Mouse (Mus musculus) megakaryocyte progenitor cell, adult 5-6 weeks (primary cell): Measurements from ENCODE around the gene Xpo5. TPM values are rescaled to one million over a fixed set of nuclear protein-coding genes. Genes with fewer than 3 reads are reported as not detected.

Experiments used
- ATAC-seq: replicated peaks from 2 replicates; pipeline ENCODE4 v1.8.0; 2016; ENCODE audit warnings: mild to moderate bottlenecking, moderate TSS enrichment, inconsistent platforms; ENCODE audit not compliant: poor library complexity
- total RNA-seq, 2 experiments: library from RNA; stranded (forward) in 1 of 2; stranded (reverse) in 1 of 2; fragments of 157-497, 149-512 nt in 1 of 2; fragments of 200-1000 nt in 1 of 2; gene quantifications; 2 replicates each; pipeline versions ENCODE4 v1.2.3 to v1.2.4; 2015 to 2017

Xpo5 gene
- total RNA-seq, 2 experiments from 2014 or later = 55.9 to 70.3 TPM

- no peak for ATAC-seq
Measured at GRCm38 (mm10) chr17:46254106-46254505, 51.5 kb downstream of the Xpo5 start.

- ATAC-seq = no peak
Measured at GRCm38 (mm10) chr17:46255147-46255546, 52.6 kb downstream of the Xpo5 start.

GRCm38 (mm10) chr17:46258279-46259053 lies 55.9 kb downstream of the Xpo5 start:
- no peak for ATAC-seq

- ATAC-seq = no peak
Measured at GRCm38 (mm10) chr17:46259675-46260074, 57.1 kb downstream of the Xpo5 start.

- no peak for ATAC-seq
Measured at GRCm38 (mm10) chr17:46262201-46262694, 59.7 kb downstream of the Xpo5 start.

- no peak for ATAC-seq
Measured at GRCm38 (mm10) chr17:46265502-46265901, 62.9 kb downstream of the Xpo5 start.

- ATAC-seq = peak; percentile 94
Measured at GRCm38 (mm10) chr17:46265918-46266618, 63.5 kb downstream of the Xpo5 start.

- no peak for ATAC-seq
Measured at GRCm38 (mm10) chr17:46266986-46267385, 64.4 kb downstream of the Xpo5 start.

- ATAC-seq = no peak
Measured at GRCm38 (mm10) chr17:46267511-46267910, 64.9 kb downstream of the Xpo5 start.

- no peak for ATAC-seq
Measured at GRCm38 (mm10) chr17:46268026-46268720, 65.6 kb downstream of the Xpo5 start.

- ATAC-seq = no peak
Measured at GRCm38 (mm10) chr17:46269771-46270534, 67.4 kb downstream of the Xpo5 start.

GRCm38 (mm10) chr17:46272058-46272457 lies 69.5 kb downstream of the Xpo5 start:
- no peak for ATAC-seq

- ATAC-seq = no peak
Measured at GRCm38 (mm10) chr17:46272675-46273074, 70.1 kb downstream of the Xpo5 start.

- no peak for ATAC-seq
Measured at GRCm38 (mm10) chr17:46273803-46274236, 71.2 kb downstream of the Xpo5 start.

- no peak for ATAC-seq
Measured at GRCm38 (mm10) chr17:46274465-46274864, 71.9 kb downstream of the Xpo5 start.

GRCm38 (mm10) chr17:46275034-46275433 lies 72.5 kb downstream of the Xpo5 start:
- no peak for ATAC-seq

- ATAC-seq = no peak
Measured at GRCm38 (mm10) chr17:46275506-46275905, 72.9 kb downstream of the Xpo5 start.

- ATAC-seq = no peak
Measured at GRCm38 (mm10) chr17:46277586-46277985, 75.0 kb downstream of the Xpo5 start.

- no peak for ATAC-seq
Measured at GRCm38 (mm10) chr17:46278011-46278765, 75.6 kb downstream of the Xpo5 start.
